Mouse (Mus musculus): ENCODE measurements around the gene Nhlh1.

DNA sequence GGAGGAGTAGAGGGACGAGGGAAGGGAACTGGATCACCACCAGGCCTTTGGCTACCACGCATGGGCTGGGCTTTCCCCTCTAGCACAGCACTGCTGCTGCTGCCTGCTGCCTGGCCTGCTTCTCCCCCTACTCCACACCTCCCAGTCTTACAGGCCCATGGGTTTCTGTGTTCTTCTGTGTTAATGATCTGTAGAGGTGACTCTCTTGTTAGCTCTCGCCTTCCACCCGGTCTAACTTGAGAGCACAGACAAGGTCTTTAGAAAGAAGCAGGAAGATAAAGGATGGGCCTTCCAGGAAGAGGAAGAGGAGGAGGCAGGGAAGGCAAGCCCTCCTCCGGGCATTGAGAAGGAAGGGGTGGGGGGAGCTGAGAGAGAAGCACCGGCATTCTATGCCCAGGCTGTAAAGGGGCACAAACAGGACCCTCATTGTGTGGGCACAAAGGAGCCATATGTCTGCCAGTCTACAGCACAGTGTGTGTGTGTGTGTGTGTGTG, 9.1 kb downstream of the Nhlh1 start:
- no peak for TF ChIP-seq POLR2AphosphoS2 (IDR thresholded peaks at IDR 0.05; ENCODE audit: low read length)
- no peak for TF ChIP-seq USF2 (IDR thresholded peaks at IDR 0.05; ENCODE audit: borderline replicate concordance in 1 of 2, insufficient read depth in 1 of 2, low read depth in 1 of 2, low read length in 2 of 2)
- no peak for TF ChIP-seq CTCF (IDR thresholded peaks at IDR 0.05 in 2 of 3, conservative IDR thresholded peaks at IDR 0.05 in 1 of 3; ENCODE audit: control insufficient read depth in 1 of 3, insufficient read depth in 1 of 3, low read depth in 2 of 3, low read length in 3 of 3, poor library complexity in 1 of 3, severe bottlenecking in 1 of 3)
- TF ChIP-seq POLR2A (IDR thresholded peaks at IDR 0.05; ENCODE audit: control insufficient read depth in 1 of 2, insufficient read depth in 1 of 2, low read depth in 1 of 2, low read length in 2 of 2, poor library complexity in 1 of 2), result no peak
- no peak for TF ChIP-seq EP300 (IDR thresholded peaks at IDR 0.05; ENCODE audit: low read depth in 1 of 2, low read length in 2 of 2)
- no peak for TF ChIP-seq MYC (IDR thresholded peaks at IDR 0.05; ENCODE audit: low read depth, low read length)
- no peak for TF ChIP-seq MXI1 (IDR thresholded peaks at IDR 0.05; ENCODE audit: low read depth, low read length)
- TF ChIP-seq SMC3 (IDR thresholded peaks at IDR 0.05; ENCODE audit: low read depth, low read length), result no peak
- no peak for TF ChIP-seq CHD2 (IDR thresholded peaks at IDR 0.05; ENCODE audit: low read length)
- TF ChIP-seq USF1 (IDR thresholded peaks at IDR 0.05; ENCODE audit: low read depth, low read length), result no peak
- no peak for TF ChIP-seq KAT2A (conservative IDR thresholded peaks at IDR 0.05; ENCODE audit: low read depth, low read length)

Measured in MEL (cell line).